Mouse (Mus musculus) frontal cortex, postnatal 36 days (tissue): ENCODE data around the gene Cldn14.
"Not testable (repeated sequence)": the region's sequence is repeated elsewhere in the genome, so short reads cannot be mapped to it uniquely, and the experiment has no call there.

ENCODE experiments used
- DNase-seq, 2 experiments: peaks; one replicate each; pipeline ENCODE4 v3.0.0; 2022; ENCODE audit warnings: low spot score in 2 of 2

Cldn14 gene

DNA sequence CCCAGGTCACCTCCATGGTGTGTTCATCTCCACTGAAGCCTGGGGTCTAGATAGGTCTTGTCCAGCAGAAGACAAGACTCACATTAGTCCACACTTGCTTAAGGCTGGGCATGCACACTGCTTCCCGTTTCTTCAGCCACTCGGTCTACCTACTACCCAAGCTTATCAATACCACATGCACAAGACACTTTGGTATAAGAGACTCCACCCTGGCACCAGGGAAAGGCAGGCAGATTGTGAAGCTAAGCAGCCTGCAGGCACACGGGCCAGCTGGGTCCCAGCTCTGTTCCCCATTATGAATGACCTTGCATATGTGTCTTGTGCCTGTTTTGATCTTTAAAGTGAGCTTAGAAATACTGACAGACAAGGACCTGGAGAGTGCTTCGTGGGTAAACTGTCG, 719 bp upstream of the Cldn14 start:
- DNase-seq: no peak

DNA sequence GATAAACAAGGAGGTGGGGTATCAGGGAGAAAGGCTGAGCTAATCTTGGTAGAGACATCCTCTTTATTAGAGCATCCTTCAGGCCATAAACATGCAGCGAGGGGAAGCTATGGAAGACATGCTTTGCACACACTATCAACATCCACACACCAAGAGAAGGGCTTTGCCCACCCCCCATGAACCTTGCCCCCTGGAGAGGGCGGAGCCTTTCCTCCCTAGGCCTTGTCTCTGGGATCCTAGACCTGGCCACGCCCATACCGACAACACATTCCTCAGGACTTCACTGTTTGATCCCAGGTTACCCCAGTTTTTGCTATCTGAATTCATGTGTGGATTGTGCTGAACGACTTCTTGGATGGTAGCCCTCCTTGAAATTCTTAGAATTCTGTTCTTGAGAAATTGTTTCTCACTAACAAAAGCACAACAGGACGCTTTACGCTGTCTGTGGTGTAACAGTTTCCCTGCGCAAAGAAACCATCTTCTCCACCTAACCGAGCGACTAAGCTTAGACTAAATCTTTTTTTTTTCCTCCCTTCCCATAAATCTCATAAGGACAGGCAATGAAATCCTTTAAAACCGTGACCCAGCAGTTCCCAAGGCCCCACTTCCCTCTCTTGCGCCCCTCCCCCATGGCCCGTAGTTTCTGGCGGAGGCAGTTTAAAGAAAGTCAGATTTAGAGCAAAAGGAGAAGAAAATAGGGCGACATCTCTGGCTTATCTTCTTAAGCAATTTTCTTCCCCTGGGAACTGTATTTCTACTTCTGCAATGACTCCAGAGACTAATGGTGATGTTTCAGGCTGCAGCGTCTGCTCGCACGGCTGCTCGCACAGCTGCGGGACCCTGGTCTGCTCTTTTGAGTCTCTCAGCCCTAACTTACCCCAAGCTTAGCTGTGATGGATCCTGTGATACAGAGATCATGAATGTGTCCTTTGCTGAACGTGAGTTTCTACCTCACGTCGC, 1.7 kb downstream of the Cldn14 start:
- DNase-seq: no peak

- DNase-seq: no peak
These were observed 5.2 kb downstream of the Cldn14 start for GRCm38 (mm10) chr16:94003478-94003877.

GRCm38 (mm10) chr16:94001366-94001765, 7.3 kb downstream of the Cldn14 start:
- no peak for DNase-seq

DNA sequence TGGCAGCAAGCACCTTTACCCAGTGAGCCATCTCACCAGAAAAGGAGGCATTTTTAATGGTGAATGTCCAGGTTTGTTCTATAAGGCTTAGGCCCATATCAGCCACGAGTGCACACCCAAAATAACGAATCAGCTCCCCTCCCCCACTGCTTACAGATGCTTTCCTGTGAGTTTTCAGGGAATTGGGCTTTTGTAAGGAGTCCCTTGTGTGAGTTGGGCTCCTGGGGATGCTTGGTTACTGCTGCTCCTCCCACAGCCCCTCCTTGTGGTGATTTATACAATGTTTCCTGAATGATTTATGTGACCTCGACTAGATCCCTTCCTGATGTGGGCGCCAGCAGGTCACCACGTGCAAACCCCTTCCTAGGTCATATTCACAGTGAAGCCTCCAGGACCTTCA, 9.7 kb downstream of the Cldn14 start:
- no peak for DNase-seq

GRCm38 (mm10) chr16:93983576-93983975, 25.1 kb downstream of the Cldn14 start:
- DNase-seq: peak; percentile 32 to 67

- no peak for DNase-seq
These were observed 26.3 kb downstream of the Cldn14 start for GRCm38 (mm10) chr16:93982341-93982740.

DNA sequence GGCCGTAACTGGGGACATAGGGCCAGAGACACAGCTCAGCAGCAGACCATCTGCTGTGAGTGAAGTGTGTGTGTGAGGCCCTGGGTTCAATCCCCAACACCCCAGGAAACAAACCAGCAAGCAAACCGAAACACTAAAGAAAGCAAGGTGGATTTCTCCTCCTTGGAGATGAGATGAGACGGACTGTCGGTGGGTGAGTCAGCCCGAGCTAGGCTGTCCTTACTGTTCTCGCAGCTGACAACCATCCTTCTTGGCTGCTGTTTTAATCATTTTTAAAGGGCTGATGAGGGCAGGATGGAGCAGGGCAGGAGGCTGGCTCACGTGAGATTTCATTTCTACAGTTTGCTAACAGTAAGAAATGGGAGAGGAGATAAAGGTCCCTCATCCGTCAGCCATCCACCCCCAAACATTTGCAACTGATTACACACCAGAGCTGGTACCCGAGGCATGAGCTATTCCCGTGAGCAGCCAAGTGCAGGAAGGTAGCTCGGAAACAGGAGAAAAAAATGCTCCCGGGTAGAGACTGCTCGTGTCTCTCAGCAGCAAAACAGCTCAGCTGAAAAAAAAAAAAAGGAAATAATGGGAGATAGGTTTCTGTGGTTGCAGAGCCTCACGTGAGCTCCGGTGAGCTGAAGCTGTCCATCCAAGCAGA, 27.3 kb downstream of the Cldn14 start:
- DNase-seq: peak; percentile 3 to 13

GRCm38 (mm10) chr16:93980338-93980737, 28.3 kb downstream of the Cldn14 start:
- DNase-seq: not testable (repeated sequence)

DNA sequence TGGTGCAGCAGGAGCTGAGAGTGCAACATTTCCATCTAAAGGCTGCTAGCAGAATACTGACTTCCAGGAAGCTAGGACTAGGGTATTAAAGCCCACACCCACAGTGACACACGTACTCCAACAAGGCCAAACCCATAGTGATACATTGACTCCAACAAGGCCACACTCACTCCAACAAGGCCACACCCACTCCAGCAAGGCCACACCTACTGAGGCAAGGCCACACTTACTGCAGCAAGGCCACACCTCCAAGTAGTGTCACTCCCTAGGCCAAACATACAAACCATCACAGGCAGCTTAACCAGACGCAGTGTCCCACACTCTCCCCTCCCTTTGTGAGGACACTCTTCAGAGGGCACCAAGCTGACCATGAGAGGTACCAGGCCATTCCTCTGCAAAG, 29.3 kb downstream of the Cldn14 start:
- DNase-seq: no peak

DNA sequence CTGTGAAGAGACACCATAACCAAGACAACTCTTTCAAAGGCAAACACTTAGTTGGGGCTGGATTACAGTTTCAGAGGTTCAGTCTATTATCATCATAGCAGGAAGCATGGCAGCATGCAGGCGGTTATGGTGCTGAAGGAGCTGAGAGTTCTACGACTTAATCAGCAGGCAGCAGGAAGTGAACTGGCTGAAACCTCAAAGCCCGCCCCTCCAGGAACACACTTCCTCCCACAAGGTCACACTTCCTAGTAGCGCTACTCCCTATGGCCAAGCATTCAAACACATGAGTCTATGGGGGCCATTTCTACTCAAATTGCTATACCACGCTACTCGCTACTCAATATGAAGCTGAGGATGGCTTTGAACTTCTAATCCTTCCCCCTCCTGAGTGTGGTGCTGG, 31.1 kb downstream of the Cldn14 start:
- no peak for DNase-seq

DNA sequence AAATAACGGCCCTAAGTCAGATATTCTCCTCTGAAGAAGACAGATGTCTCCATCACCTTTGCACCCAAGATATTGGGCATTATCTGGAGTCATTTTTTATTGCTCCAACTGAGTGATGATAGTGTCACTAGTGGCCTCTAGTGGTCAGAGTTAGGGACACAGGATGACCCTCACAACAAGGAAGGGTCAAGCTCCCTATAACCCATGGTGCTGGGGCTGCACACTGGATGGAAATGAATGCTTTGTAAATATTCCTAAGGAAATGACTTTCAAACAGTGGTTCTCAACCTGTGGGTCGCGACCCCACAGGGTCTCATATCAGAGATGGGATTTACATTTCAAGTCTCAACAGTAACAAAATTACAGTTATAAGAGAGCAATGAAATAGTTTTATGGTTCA, 31.7 kb downstream of the Cldn14 start:
- DNase-seq: no peak

DNA sequence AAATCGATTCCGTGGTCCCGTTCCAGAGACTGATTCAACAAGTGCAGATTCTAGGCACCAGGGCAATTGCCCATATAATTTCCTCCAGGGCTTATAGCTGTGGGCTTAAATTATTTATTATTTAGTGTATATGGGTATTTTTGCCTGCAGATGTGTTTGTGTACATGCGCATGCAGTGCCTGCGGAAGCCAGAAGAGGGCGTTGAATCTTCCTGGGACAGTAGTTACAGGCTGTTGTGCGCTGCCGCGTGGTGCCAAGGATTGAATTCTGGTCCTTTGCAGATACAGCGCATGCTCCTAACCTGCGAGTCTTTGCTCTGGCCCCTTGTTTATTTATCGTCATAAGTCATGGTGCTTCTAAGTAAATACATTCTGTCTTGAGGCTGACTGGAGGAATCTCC, 33.2 kb downstream of the Cldn14 start:
- no peak for DNase-seq

DNA sequence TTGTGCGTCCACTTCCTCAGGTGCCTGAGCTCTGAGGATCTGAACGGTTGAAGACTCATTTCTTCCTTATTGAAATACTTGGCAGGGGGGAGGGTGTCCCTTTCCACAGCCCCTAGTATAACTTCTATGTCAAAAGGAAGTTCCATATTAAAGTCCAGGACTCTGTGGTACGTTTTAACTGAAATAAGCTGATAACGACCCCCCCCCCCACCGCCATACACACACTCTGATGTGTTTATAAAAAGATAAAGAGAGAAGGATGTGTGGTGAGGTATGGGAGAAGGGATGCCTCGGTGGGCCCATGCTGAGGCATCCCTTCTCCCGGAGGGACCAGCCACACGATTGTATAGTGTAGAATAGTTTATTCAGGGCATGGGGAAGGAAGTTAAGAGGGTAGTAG, 34.4 kb downstream of the Cldn14 start:
- no peak for DNase-seq

DNA sequence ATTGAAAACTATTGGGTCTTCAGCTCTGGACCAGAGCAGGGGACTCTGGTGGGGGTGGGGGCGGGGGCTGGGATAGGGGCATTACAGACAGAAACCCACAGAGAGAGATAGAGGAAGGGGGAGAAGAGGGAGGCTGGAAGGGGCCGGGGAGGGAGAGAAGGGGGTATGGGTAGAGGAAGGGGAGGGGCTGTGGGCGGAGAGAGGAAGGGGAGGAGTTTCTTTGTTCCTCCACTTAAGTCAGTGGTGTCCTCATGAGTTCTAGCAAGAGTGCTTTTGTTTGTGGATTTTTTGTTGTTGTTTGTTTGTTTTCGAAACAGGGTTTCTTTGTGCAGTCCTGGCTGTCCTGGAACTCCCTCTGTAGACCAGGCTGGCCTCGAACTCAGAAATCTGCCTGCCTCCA, 35.1 kb downstream of the Cldn14 start:
- DNase-seq: no peak

- no peak for DNase-seq
These were observed 35.5 kb downstream of the Cldn14 start for GRCm38 (mm10) chr16:93973123-93973522.

GRCm38 (mm10) chr16:93971046-93971445, 37.6 kb downstream of the Cldn14 start:
- no peak for DNase-seq

DNA sequence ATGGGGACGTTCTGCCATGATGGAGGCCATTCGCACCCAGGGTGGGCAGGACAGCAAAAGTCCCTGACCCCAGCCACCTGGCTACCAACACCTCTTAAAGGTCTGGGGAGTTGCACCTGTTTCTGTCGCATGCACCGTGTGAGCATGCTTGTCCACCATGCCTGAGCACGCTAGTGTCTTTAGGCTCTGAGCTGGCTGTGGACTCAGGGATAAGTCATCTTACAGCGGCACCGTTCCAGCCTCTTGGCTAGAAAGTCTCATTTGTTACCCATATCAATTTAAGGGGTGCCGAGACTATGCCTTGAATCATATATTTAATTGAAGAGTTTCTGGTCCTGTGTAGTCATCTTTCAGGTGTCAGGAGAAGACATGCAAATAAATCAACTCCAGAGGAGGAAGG, 40.7 kb downstream of the Cldn14 start:
- no peak for DNase-seq

GRCm38 (mm10) chr16:93962283-93962682, 46.4 kb downstream of the Cldn14 start:
- DNase-seq: no peak

DNA sequence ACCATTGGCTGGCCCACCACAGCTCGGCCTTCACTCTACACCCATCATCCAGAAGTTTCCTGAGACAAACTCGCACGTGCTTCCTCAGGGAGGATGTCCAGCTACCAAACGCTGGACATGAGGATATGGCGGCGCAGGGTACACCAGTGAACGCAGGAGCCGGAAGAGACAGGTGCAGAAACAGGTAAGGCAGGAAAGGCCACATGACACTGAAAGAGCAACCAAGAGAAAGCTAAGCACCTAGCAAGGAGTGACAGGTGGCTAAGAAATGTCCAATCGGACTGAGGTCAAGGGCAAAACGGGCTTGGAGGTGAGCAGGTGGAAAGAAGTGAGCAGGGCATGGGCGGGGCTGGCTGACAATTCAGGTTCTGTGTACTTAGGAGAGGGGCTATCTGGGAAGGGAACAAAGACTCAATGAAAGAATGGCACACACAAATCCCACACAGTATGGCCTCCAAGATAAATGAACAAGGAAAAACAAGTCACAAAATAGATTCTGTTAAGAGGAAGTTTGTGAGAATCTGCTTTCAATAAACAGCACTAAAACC, 47.5 kb downstream of the Cldn14 start:
- no peak for DNase-seq

DNA sequence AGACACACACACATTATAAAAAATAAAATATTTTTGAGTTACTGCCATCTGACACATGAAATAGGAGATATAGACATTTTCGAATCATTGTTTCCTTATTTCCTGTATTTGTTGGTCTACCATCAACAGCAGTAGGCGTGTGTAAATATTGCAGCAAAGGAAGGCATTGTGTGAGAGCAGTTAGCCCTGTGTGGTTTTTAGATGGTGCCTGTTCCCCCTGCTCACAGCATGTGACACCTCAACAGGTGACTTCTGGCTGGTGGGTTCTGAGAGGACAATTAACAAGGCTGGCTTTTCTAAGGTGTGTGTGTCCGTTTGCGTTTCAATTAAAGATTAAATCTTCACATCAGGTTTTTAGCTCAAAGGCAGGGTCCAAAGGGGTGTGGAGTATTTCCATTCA, 48.1 kb downstream of the Cldn14 start:
- no peak for DNase-seq

DNA sequence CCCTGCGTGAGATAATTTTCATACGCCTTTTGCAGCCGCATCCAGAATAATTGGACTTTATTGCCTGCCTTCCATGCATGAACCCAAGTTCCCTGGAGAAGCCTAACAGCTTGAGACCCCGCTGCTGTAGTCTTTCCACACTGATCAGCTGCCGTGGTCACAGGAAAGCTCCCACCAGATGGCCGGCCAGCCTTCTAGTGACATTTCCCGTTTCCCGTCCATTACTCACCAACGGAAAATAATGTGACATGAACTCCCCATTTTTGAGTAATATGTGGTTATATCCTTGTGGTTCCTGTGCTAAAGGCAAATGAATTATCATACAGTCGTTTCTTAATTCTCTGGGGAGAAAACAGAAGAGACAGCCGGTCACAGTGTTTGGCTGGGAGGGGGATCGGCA, 51.2 kb downstream of the Cldn14 start:
- no peak for DNase-seq

DNA sequence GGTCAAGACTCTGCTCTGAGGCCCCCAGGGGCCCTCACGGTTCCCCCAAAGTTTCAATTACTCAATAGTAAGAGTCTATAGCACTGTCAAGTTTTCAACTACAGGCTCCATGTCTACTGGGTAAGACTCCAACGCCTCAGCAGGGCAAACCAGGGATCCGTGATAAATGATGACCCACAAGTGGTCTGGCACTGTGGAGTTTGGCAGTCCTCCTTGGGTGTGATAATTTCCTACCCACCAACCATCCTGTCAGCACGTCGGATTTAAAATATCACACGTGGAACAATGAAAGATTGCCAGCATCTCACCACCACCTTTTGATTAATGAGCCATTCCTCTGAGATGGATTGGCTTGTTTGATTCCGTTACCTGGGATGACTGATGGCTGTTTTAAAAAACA, 51.7 kb downstream of the Cldn14 start:
- DNase-seq: no peak
